Mouse (Mus musculus): ENCODE results near the gene Galnt17. TPM values are rescaled to one million over a fixed set of nuclear protein-coding genes. Genes with fewer than 3 reads are reported as not detected.

Gene Galnt17
- total RNA-seq, 1 experiment from 2014 or later, result not detected

- no peak for ATAC-seq (replicated peaks; ENCODE audit: low read depth, poor library complexity, severe bottlenecking)
Observed at GRCm38 (mm10) chr5:131248416-131248815, 59.9 kb downstream of the Galnt17 start.

- ATAC-seq (replicated peaks; ENCODE audit: low read depth, poor library complexity, severe bottlenecking), result no peak
Observed at GRCm38 (mm10) chr5:131246591-131246990, 61.7 kb downstream of the Galnt17 start.

GRCm38 (mm10) chr5:131241689-131242088 is 66.6 kb downstream of the Galnt17 start:
- ATAC-seq (replicated peaks; ENCODE audit: low read depth, poor library complexity, severe bottlenecking), result no peak

- no peak for ATAC-seq (replicated peaks; ENCODE audit: low read depth, poor library complexity, severe bottlenecking)
Observed at GRCm38 (mm10) chr5:131239813-131240212, 68.5 kb downstream of the Galnt17 start.

DNA sequence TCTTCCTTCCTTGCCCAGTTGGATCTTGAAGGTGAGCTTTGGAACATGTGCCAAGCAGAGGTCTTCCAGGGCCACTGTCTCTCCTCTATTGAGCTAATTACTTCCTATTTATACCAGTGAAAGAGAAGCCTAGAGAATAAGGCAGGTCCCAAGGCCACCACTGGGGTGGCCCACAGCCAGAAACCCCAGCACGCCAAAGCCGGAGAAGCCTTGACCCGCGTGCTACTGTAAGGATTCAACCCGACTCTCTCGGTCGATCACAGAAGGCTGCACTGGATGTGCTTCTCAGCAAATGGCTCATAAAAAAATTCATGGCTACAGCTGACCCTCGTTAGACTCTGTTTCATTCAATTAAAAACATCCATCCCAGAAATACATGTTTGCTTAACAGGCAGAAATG is 71.4 kb downstream of the Galnt17 start:
- ATAC-seq (replicated peaks; ENCODE audit: low read depth, poor library complexity, severe bottlenecking), result no peak

- no peak for ATAC-seq (replicated peaks; ENCODE audit: low read depth, poor library complexity, severe bottlenecking)
Observed at GRCm38 (mm10) chr5:131233828-131234227, 74.5 kb downstream of the Galnt17 start.

- no peak for ATAC-seq (replicated peaks; ENCODE audit: low read depth, poor library complexity, severe bottlenecking)
Observed at GRCm38 (mm10) chr5:131231060-131231459, 77.2 kb downstream of the Galnt17 start.

GRCm38 (mm10) chr5:131229744-131230143 is 78.6 kb downstream of the Galnt17 start:
- no peak for ATAC-seq (replicated peaks; ENCODE audit: low read depth, poor library complexity, severe bottlenecking)

DNA sequence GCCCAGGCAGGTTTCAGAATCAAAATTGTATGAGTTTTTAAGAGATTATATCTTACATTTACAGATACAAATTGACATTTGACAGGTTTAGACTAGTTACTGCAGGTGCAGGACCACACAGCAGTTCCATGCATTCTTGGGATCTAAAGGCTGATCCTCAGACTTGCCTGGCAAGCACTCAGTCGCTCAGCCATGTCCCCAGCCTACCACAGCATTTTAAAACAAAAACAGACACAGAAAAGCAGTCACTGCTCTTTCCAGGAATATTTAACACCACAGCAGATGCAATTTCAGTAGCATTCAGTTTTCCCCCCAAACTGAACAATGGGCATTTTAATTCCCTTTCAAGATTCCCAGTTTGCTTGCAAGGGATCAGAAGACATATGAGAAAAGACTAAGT is 84.9 kb downstream of the Galnt17 start:
- ATAC-seq (replicated peaks; ENCODE audit: low read depth, poor library complexity, severe bottlenecking), result no peak

DNA sequence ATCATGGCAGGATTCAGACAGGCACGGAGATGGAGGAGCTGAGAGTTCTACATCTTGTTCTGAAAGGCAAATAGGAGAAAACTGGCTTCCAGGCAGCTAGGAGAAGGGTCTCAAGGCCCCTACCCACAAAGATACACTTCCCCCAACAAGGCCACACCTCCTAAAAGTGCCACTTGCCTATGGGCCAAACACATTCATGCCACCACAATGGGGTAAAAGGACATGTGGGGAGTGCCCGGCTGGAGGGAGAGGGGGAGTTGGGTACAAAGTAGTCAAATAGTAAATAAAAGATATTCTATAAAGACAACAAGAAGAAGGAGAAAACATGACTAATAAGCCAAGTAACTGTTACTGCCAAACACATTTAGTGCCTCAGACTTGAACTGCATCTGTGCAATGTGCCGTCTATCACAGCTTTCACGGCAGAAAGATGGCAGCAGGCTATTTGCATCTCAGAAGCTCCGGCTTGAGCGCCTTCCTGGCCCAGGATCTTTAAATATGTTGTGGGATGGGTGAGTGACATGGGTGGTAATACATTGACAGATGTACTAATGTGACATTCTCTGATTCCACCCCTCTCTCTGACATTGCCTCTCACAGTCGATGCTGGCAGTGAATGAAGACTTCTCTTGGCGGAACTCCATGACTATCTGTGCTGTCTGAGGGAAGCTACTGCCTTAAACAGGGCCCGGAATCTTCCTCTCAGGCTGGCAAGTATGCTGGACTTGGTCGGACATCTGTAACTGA is 85.6 kb downstream of the Galnt17 start:
- no peak for ATAC-seq (replicated peaks; ENCODE audit: low read depth, poor library complexity, severe bottlenecking)

DNA sequence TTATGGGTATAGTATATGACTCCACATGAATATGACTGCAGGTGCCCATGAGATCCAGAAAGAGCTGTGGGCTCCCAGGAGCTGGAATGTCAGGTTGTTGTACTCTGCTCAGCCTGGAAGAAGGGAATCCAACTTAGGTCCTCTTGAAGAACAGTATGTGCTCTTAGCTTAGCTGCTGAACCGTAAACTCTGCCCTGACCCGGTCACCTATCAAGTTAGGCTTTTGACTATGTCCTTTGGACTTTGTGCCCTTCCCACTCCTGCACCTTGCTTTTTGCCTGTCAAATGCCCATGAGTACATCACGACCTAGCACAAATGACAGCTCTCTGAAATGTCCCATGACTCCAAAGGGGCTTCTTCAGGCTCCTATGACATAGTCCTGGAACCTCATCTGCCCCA is 90.1 kb downstream of the Galnt17 start:
- ATAC-seq (replicated peaks; ENCODE audit: low read depth, poor library complexity, severe bottlenecking), result no peak

DNA sequence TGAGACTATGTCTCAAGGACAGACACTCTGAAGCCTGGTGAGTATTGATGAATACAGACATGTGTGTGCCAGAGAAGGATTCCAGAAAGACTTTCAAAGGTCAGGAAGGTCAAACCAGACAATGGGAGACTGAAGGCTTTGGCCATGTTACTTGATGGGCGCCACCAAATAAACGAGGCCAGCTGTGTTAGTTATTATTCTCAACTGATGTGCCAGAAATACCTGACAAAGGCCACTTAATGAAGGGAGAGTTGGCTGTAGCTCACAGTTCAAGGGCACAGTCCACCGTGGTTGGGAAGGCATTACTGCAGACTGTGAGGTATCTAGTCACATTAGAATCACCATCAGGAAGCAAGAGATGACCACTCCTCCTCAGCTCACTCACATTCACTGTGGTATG is 96.7 kb downstream of the Galnt17 start:
- no peak for ATAC-seq (replicated peaks; ENCODE audit: low read depth, poor library complexity, severe bottlenecking)

DNA sequence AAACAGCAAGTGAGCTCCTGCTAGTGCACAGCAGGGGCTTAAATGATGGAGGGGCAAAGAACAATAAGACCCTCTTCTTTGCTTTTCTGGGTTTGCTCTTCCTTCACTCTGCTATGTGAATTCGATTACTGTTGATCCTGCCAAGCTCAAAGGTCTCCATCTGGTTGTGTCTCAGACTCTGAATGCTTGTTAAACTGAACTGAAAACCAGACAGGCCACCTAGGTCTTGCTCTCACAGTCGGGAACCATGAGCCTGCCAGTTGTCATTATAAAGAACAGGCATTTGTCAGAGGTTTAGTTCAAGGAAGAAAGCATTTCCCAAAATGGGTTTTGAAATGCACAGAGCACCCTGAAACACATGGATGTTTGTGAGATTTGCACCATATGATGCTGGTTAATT is 107.2 kb downstream of the Galnt17 start:
- ATAC-seq (replicated peaks; ENCODE audit: low read depth, poor library complexity, severe bottlenecking), result no peak

DNA sequence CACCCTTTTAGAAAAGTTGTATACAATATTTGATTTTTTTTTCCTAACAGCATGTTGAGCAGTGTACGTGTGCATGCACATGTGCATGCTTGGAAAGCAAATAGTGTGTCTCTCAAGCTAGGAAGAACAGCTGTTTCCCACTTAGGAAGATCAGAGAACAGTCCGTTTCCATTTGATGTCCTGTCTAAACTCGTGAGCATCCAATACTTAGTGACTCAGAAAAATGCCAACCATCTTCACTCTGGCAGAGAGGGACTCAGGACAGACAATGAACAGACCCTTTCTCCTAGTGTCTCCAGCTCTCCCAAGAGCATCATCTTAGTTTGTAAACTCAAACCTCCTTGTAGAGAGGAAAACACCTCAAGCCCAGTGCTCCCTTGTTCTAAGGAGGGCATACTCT is 116.0 kb downstream of the Galnt17 start:
- ATAC-seq (replicated peaks; ENCODE audit: low read depth, poor library complexity, severe bottlenecking), result no peak

GRCm38 (mm10) chr5:131184566-131184965 is 123.7 kb downstream of the Galnt17 start:
- ATAC-seq (replicated peaks; ENCODE audit: low read depth, poor library complexity, severe bottlenecking), result no peak

DNA sequence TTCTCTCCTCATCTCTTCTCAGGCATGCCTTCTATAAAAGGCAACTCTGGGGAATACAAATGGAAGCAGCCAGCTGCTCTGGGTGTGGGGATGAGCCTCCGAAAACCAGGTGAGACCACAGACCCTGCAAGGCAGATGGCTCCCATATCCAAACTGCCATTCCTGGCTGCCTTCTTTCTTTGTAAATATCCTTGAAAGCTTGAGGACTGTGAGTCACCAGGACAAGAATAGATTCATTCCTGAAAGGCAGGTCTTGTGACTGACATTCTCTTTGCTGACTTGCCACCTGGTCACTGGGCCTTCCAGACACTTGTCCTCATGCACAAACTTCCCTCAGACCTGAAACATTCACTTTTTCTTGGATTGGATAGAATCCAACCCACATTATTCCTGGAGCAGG is 127.1 kb downstream of the Galnt17 start:
- no peak for ATAC-seq (replicated peaks; ENCODE audit: low read depth, poor library complexity, severe bottlenecking)

DNA sequence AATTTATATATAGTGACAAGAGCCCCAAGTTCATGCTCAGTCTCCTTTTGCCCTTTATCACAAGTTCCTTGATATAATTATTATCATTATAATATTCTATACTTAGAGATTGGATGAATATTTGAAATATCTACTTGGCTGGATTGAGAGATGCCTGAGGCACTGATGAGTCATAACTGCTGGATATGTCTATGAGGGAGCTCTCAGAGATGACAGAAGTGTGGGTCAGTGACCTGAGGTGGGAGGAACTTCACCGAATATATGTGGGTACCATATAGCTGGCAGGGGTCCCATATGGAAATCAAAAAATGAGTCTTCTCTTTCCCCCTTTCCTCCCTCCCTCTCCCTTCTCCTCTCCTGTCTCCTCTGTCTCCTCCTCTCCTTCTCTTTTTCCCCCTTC is 127.5 kb downstream of the Galnt17 start:
- no peak for ATAC-seq (replicated peaks; ENCODE audit: low read depth, poor library complexity, severe bottlenecking)

DNA sequence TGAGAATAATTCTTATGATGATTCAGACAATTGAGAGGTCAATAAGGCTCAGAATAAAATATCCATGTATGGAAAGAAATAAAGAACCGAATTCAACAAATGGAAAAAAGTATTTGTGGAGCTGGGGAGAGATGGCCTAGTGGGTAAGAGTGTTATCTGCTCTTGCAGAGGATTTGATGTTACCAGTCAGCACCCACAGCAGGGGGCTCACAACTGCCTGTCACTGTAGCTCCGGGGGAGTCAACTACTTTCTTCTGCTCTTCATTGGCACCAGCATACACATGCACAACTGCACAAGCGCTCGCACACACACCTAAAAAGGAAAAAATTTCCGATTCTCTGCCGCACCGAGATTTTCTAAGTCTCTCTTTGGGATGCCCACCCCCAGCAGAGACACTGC is 130.4 kb downstream of the Galnt17 start:
- no peak for ATAC-seq (replicated peaks; ENCODE audit: low read depth, poor library complexity, severe bottlenecking)

- ATAC-seq (replicated peaks; ENCODE audit: low read depth, poor library complexity, severe bottlenecking), result no peak
Observed at GRCm38 (mm10) chr5:131177168-131177567, 131.1 kb downstream of the Galnt17 start.

GRCm38 (mm10) chr5:131169186-131169585 is 139.1 kb downstream of the Galnt17 start:
- no peak for ATAC-seq (replicated peaks; ENCODE audit: low read depth, poor library complexity, severe bottlenecking)

DNA sequence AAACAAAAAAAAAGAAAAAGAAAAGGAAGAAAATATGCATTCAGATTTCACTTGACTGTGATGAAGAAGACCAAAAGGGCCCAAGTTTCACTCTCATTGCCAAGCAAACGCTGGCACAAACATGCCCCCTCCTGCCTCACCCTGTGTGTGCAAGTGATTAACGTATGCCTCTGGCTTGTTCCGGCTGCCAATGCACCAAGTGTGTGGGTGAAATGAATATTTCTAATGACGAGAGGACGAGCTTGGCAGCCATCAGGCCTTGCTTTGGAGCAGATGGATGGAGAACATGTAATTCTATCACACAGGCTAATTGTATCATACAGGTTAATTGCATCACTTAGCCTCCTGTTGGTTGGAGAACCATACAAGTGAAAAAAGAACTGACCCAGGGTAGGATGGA is 140.9 kb downstream of the Galnt17 start:
- ATAC-seq (replicated peaks; ENCODE audit: low read depth, poor library complexity, severe bottlenecking), result no peak

- ATAC-seq (replicated peaks; ENCODE audit: low read depth, poor library complexity, severe bottlenecking), result no peak
Observed at GRCm38 (mm10) chr5:131165681-131166080, 142.6 kb downstream of the Galnt17 start.

All from common myeloid progenitor, adult 5-6 weeks (primary cell).